6 mouse cellular contexts compared by ENCODE assay signal in genomic region chr4:127440602-127441001, GRCm38 (mm10).
"Had no signal": no experiment of that assay in that cellular context is flagged by ENCODE, and none has a peak within 500 bp of the region (broad histone marks: within the 10 kb centered on the region; RNA-seq: fewer than 3 reads in every experiment).

No protein-coding gene starts in this region.

- DNase-seq: layer of hippocampus, adult 9-11 months; layer of hippocampus, postnatal 36 days; lung, adult 18-20 months; retina, postnatal 1 day; thymus, adult 2 months; thymus, postnatal 25 days had no signal
